Mouse (Mus musculus): ENCODE results near the gene Hnrnpa1.

Hnrnpa1 gene

GRCm38 (mm10) chr15:103240160-103241028 lies at the start of gene Hnrnpa1:
TSS of gene Hnrnpa1 (plus strand) at chr15:103240432.
- DNase-seq (ENCODE audit: low spot score in 2 of 2), result peak; percentile 97 to 99

GRCm38 (mm10) chr15:103190531-103191462 lies 49.4 kb upstream of the Hnrnpa1 start:
- peak in 1 of 2 experiments; percentile 72 for DNase-seq (ENCODE audit: low spot score in 2 of 2)

GRCm38 (mm10) chr15:103193606-103194005 lies 46.6 kb upstream of the Hnrnpa1 start:
- no peak for DNase-seq (ENCODE audit: low spot score in 2 of 2)

DNA sequence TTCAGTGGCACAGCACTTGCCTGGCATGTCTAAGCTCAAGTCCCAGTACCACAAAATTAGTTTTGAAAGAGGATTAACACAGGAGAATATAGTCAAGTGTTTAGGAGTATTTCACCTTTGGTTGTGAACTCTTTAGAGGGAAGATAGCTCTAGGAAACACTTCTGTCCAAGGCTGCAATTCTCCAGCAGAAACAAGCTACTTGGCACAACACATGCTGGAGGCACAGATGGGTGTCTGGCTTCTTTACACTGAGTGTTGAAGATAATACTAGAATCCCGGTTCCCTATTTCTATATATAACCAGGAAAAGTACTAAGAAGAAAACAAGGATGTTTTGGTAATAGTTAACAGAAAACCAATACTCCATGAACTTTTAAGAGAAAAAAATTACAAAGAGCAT lies 43.4 kb upstream of the Hnrnpa1 start:
- DNase-seq (ENCODE audit: low spot score in 2 of 2), result no peak

DNA sequence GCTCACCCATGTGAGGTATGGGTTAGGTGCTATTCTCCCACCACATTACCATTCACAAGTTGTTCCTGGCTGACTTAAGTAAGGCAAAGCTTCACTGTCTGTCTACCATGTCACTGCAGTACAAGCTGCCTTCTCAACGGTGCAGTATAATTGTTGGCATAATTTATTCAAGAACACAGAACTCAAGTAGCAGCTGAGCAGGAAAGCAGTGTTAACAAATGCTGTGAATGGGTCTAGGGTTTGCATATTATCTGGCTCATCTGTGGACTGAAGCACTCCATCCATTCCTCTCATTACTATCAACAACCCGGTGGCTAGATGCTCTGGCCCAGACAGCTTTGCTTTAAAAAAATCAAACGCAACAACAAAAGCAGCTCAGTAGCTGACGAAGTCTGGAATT lies 42.4 kb upstream of the Hnrnpa1 start:
- no peak for DNase-seq (ENCODE audit: low spot score in 2 of 2)

GRCm38 (mm10) chr15:103202088-103202793 lies 38.0 kb upstream of the Hnrnpa1 start:
- DNase-seq (ENCODE audit: low spot score in 2 of 2), result no peak

DNA sequence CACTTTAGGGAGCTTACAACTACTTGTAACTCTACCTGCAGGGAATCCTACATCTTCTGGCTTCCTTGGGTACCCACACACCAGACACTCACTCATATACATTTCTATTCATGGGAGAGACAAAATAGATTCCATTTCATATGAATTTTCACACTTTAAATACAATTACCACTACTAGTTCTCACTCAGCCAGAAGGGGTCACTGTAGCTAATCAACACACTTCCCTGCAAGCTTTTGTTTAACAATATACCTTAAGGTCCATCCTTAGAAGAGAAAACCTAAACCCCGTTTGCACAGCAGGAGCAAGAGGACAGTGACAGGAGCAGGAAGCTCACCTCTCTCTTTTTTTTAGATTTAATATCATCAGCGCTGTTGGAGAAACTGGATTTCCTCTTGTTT lies 35.1 kb upstream of the Hnrnpa1 start:
- DNase-seq (ENCODE audit: low spot score in 2 of 2), result no peak

DNA sequence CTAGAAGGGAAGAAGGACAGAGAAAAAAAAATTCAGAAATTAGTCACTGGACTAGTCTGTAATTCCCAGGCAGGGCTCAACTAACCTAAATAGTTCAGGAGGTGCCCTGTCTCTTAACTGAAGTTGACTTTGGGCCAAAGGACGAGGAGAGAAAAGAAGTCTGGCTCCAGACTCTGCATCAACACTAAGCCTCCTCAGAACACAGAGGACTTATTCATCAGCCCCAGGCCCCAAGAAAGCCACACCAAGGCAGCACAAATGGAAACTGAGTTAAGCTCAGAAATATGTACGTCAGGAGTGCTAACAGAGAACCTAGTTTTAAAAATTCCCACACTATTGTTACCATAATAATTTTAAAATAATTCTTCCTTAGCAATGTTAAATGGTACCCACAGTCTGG lies 26.1 kb upstream of the Hnrnpa1 start:
- peak; percentile 30 to 41 for DNase-seq (ENCODE audit: low spot score in 2 of 2)

DNA sequence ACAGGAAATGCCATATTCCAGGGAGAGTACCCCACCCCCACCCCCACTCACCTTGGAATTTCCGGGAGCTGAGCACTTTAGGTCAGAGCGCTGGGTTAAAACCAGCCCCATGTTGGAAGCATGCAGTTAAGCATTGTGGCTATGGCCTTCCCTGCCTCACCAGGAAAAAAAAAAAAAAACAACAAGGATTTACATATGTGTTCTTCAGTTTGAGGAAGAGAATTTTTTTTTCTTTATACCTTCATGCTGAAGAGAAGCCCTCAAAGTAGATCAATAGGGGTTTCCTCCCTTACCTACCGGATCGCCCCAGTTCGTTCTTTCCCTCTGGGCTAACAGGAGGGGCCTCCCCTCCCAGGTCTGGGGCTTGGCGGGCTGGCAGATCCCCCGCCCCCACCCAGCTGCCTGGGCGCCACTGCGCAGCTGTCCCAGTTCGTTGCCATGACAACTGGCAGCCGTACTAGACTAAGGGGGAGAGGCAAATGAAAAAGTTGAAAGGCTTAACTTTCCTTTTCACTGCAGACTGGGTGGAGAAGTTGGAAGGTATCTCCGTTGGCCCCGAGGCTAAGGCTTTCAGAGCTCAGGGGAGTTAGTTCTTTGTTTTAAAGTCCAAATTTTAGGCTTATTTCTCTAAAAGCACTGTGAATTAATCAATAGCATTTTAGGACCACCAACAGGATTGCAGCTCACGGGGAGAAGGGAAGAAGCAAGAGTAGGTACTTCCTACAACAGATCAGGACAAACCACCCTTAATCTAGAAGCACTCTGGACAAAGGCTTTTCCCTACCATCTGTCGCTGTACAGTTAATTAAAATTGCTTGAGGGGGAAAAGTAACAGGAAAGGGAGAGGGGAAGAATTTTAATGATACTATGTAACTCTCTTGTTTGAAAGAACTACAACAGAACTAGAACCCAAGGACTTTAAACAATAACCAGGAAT lies 25.0 kb upstream of the Hnrnpa1 start:
- peak; percentile 94 to 95 for DNase-seq (ENCODE audit: low spot score in 2 of 2)

DNA sequence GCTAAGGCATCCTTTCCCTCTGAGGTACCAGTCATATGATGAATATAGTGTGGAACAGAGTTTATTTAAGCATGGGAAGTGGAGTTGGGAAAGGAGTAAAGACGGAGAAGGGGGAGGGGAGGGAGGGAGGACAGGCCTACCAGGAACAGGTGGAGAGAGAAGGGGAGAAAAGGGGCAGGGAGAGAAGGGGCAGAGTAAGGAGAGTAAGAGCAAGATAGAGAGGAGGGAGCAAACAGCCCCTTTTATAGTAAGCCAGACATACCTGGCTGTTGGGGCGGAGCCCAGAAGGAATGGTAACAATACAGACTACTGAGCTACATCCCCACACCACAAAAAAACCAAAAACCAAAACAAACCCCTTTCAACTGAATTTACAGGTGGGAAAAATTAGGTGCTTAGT lies 24.2 kb upstream of the Hnrnpa1 start:
- DNase-seq (ENCODE audit: low spot score in 2 of 2), result no peak

DNA sequence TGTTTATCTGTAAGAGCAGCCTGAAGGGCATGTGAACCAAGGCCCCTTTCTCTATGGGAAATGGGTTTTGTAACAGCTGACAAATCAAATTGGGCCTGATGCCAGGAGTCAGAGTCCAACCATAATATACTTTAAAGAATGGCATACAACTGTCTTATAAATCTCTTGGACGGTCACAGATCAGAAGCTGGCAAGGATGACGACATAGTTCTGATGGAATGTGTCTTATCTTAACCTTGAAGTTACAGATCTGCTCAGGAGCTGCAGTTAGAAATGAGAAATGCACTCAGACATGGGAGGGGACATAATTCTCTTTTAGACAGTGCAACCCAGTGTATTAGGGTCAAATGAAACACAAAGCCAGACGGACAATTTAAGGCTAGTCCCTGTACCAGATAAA lies 19.4 kb upstream of the Hnrnpa1 start:
- DNase-seq (ENCODE audit: low spot score in 2 of 2), result no peak

GRCm38 (mm10) chr15:103221386-103221785 lies 18.8 kb upstream of the Hnrnpa1 start:
- no peak for DNase-seq (ENCODE audit: low spot score in 2 of 2)

DNA sequence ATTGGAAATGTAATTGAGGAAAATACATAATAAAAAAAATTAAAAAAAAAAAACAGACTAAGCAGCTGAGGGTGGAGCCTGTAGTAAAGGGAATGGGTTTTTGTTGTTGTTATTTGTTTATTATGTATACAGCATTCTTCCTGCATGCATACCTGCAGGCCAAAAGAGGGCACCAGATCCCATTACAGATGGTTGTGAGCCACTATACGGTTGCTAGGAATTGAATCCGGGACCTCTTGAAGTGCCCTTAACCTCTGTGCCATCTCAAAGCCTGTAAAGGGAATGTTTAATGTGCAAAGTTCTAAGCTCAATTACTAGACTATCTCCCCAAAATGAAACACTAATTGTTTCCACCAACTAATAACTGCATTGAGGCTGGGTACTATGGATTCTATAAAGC lies 16.1 kb upstream of the Hnrnpa1 start:
- DNase-seq (ENCODE audit: low spot score in 2 of 2), result no peak

DNA sequence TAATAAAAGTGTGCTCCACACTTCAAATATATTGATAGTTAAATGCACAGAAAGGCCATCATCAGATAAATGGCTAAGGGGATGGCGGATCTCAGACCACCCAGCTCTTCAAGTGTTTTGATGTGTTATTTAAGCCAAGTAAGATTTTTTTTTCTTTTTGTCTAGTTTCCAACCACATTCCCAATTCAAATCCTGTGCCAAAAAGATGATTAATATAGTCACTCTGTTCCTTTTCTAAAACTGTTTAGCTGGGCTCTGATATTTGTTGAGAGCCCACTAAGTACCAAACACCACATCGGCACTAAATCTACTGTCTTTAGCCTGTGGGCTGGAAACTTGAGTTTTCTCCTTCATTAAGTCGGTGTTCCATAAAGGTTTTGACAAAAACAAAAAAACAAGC lies 13.2 kb upstream of the Hnrnpa1 start:
- DNase-seq (ENCODE audit: low spot score in 2 of 2), result no peak

GRCm38 (mm10) chr15:103227572-103227971 lies 12.7 kb upstream of the Hnrnpa1 start:
- DNase-seq (ENCODE audit: low spot score in 2 of 2), result no peak

GRCm38 (mm10) chr15:103228904-103229303 lies 11.3 kb upstream of the Hnrnpa1 start:
- DNase-seq (ENCODE audit: low spot score in 2 of 2), result no peak

- no peak for DNase-seq (ENCODE audit: low spot score in 2 of 2)
Measured at GRCm38 (mm10) chr15:103233119-103233518, 7.1 kb upstream of the Hnrnpa1 start.

- DNase-seq (ENCODE audit: low spot score in 2 of 2), result no peak
Measured at GRCm38 (mm10) chr15:103237295-103237694, 2.9 kb upstream of the Hnrnpa1 start.

DNA sequence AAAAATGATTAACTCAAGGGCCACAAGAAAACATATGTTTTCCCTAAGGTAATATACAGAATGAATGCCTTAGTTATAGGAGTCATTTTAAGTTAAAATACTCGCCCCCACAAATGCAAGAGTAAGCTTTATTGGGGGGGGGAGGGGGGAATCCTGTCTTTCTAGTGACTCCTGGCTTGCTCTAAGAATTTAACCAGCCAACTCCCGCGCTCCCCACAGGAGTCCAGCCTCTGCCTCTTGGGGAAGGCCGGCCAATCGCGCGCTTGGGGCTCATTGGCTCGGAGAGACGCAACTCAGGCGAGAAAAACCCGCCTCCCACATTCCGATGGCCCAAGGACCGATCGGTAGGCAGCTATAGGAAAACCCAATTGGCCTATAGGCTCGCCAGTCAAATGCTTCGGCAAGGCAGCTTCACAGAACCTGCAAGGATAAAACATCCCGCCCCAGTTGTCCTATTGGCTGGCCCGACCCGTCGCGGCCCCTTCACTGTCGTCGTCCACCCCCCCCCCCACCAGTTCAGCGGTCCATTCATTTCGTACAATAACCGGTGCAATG lies 1.0 kb upstream of the Hnrnpa1 start:
- peak; percentile 97 to 99 for DNase-seq (ENCODE audit: low spot score in 2 of 2)

- peak; percentile 99 for DNase-seq (ENCODE audit: low spot score in 2 of 2)
Measured at GRCm38 (mm10) chr15:103239685-103240159, 510 bp upstream of the Hnrnpa1 start, which contains the start of gene Cbx5. TSS of gene Cbx5 (minus strand) at chr15:103239816.

Measured in right cerebral cortex, postnatal 10 days (tissue).